Mouse (Mus musculus): ENCODE measurements around the gene Ell. TPM values are rescaled to one million over a fixed set of nuclear protein-coding genes. Genes with fewer than 3 reads are reported as not detected.

Ell gene
- polyA plus RNA-seq, 1 experiment: 27.9 TPM

- Histone ChIP-seq H3K27me3 (ENCODE audit: control insufficient read depth, insufficient read depth, low read length) (no peaks in the 10 kb centered on the region), H3K27ac (ENCODE audit: insufficient read depth, low read length) (no peak within 1 kb of the TSS), H3K4me1 (ENCODE audit: control insufficient read depth, insufficient read depth, low read length) (no peaks in the 10 kb centered on the region), H3K4me3 (replicated peaks; ENCODE audit: insufficient read depth, low read depth, low read length) (no peak within 1 kb of the TSS)
- DNase-seq: no peak
- TF ChIP-seq POLR2A (IDR thresholded peaks at IDR 0.05; ENCODE audit: borderline replicate concordance, insufficient read depth, low read length): no peak
- no peak for TF ChIP-seq CTCF (IDR thresholded peaks at IDR 0.05; ENCODE audit: borderline replicate concordance, insufficient read depth, low read depth, low read length)
- WGBS: 84% methylated on average over 6 of the region's 6 CpGs
These were observed 93.2 kb downstream of the Ell start, which contains the start of gene Gdf15 for GRCm38 (mm10) chr8:70632346-70632892. TSS of gene Gdf15 (minus strand) at chr8:70632456.

GRCm38 (mm10) chr8:70634066-70634465 lies 94.8 kb downstream of the Ell start:
- no peak for DNase-seq
- Histone ChIP-seq H3K27me3 (ENCODE audit: control insufficient read depth, insufficient read depth, low read length) (no peaks in the 10 kb centered on the region), H3K27ac (ENCODE audit: insufficient read depth, low read length) (no peak overlapping the region), H3K4me3 (replicated peaks; ENCODE audit: insufficient read depth, low read depth, low read length) (no peak overlapping the region), H3K4me1 (ENCODE audit: control insufficient read depth, insufficient read depth, low read length) (no peaks in the 10 kb centered on the region)
- 43% methylated on average over 6 of the region's 6 CpGs for WGBS
- TF ChIP-seq CTCF (IDR thresholded peaks at IDR 0.05; ENCODE audit: borderline replicate concordance, insufficient read depth, low read depth, low read length): no peak
- TF ChIP-seq POLR2A (IDR thresholded peaks at IDR 0.05; ENCODE audit: borderline replicate concordance, insufficient read depth, low read length): no peak

GRCm38 (mm10) chr8:70635527-70635926 lies 96.3 kb downstream of the Ell start:
- H3K27ac ChIP-seq (ENCODE audit: insufficient read depth, low read length): no peak overlapping the region
- H3K4me3 ChIP-seq (replicated peaks; ENCODE audit: insufficient read depth, low read depth, low read length): no peak overlapping the region
- DNase-seq: no peak
- H3K4me1 ChIP-seq (ENCODE audit: control insufficient read depth, insufficient read depth, low read length): no peaks in the 10 kb centered on the region
- no peaks in the 10 kb centered on the region for H3K27me3 ChIP-seq (ENCODE audit: control insufficient read depth, insufficient read depth, low read length)
- 73% methylated on average over 6 of the region's 6 CpGs for WGBS
- TF ChIP-seq CTCF (IDR thresholded peaks at IDR 0.05; ENCODE audit: borderline replicate concordance, insufficient read depth, low read depth, low read length) (no peak), POLR2A (IDR thresholded peaks at IDR 0.05; ENCODE audit: borderline replicate concordance, insufficient read depth, low read length) (no peak)

- DNase-seq: no peak
- WGBS: 58% methylated on average over 8 of the region's 8 CpGs
- Histone ChIP-seq H3K27me3 (ENCODE audit: control insufficient read depth, insufficient read depth, low read length) (no peaks in the 10 kb centered on the region), H3K4me1 (ENCODE audit: control insufficient read depth, insufficient read depth, low read length) (no peaks in the 10 kb centered on the region), H3K27ac (ENCODE audit: insufficient read depth, low read length) (no peak overlapping the region), H3K4me3 (replicated peaks; ENCODE audit: insufficient read depth, low read depth, low read length) (no peak overlapping the region)
- TF ChIP-seq POLR2A (IDR thresholded peaks at IDR 0.05; ENCODE audit: borderline replicate concordance, insufficient read depth, low read length) (no peak), CTCF (IDR thresholded peaks at IDR 0.05; ENCODE audit: borderline replicate concordance, insufficient read depth, low read depth, low read length) (no peak)
These were observed 97.6 kb downstream of the Ell start for GRCm38 (mm10) chr8:70636838-70637237.

GRCm38 (mm10) chr8:70638752-70639151 lies 99.5 kb downstream of the Ell start:
- no peaks in the 10 kb centered on the region for H3K4me1 ChIP-seq (ENCODE audit: control insufficient read depth, insufficient read depth, low read length)
- no peak for TF ChIP-seq POLR2A (IDR thresholded peaks at IDR 0.05; ENCODE audit: borderline replicate concordance, insufficient read depth, low read length)
- TF ChIP-seq CTCF (IDR thresholded peaks at IDR 0.05; ENCODE audit: borderline replicate concordance, insufficient read depth, low read depth, low read length): no peak
- DNase-seq: no peak
- no peak overlapping the region for H3K27ac ChIP-seq (ENCODE audit: insufficient read depth, low read length)
- 75% methylated on average over 9 of the region's 9 CpGs for WGBS
- H3K27me3 ChIP-seq (ENCODE audit: control insufficient read depth, insufficient read depth, low read length): no peaks in the 10 kb centered on the region
- H3K4me3 ChIP-seq (replicated peaks; ENCODE audit: insufficient read depth, low read depth, low read length): no peak overlapping the region

Other genes with a start within 250 kb of the Ell start
- 42.9 and 45.0 TPM in 2 replicates for gene Ddx49, start 237.0 kb upstream of the Ell start, polyA plus RNA-seq (2012; rRNA removed)
- 286 and 287 TPM in 2 replicates for gene Cope, start 236.9 kb upstream of the Ell start, polyA plus RNA-seq (2012; rRNA removed)
- gene Cers1, start 223.7 kb upstream of the Ell start, polyA plus RNA-seq (2012; rRNA removed): 55.5 and 56.8 TPM in 2 replicates
- gene Gdf1, start 209.6 kb upstream of the Ell start, polyA plus RNA-seq (2012; rRNA removed): 19.1 and 21.0 TPM in 2 replicates
- 37.9 and 41.3 TPM in 2 replicates for gene Upf1, start 186.2 kb upstream of the Ell start, polyA plus RNA-seq (2012; rRNA removed)
- gene Comp, start 165.9 kb upstream of the Ell start, polyA plus RNA-seq (2012; rRNA removed): 2.2 and 3.1 TPM in 2 replicates
- gene Crtc1, start 99.9 kb upstream of the Ell start, polyA plus RNA-seq (2012; rRNA removed): 90.2 and 105 TPM in 2 replicates
- gene Klhl26, start 62.5 kb upstream of the Ell start, polyA plus RNA-seq (2012; rRNA removed): 62.4 and 68.5 TPM in 2 replicates
- 524 and 552 TPM in 2 replicates for gene Tmem59l, start 52.1 kb upstream of the Ell start, polyA plus RNA-seq (2012; rRNA removed)
- 3.8 and 4.0 TPM in 2 replicates for gene Crlf1, start 46.3 kb upstream of the Ell start, polyA plus RNA-seq (2012; rRNA removed)
- 184 and 189 TPM in 2 replicates for gene Rex1bd, start 32.7 kb upstream of the Ell start, polyA plus RNA-seq (2012; rRNA removed)
- 920 and 977 TPM in 2 replicates for gene Uba52, start 28.7 kb upstream of the Ell start, polyA plus RNA-seq (2012; rRNA removed)
- 531 and 552 TPM in 2 replicates for gene Fkbp8, start 11.7 kb upstream of the Ell start, polyA plus RNA-seq (2012; rRNA removed)
- 63.4 and 65.9 TPM in 2 replicates for gene Kxd1, start 11.5 kb upstream of the Ell start, polyA plus RNA-seq (2012; rRNA removed)
- gene Isyna1, start 54.9 kb downstream of the Ell start, polyA plus RNA-seq (2012; rRNA removed): 55.3 and 61.4 TPM in 2 replicates
- gene Ssbp4, start 69.4 kb downstream of the Ell start, polyA plus RNA-seq (2012; rRNA removed): 172 and 181 TPM in 2 replicates
- gene Lrrc25, start 76.7 kb downstream of the Ell start, polyA plus RNA-seq (2012; rRNA removed): 0.30 and 0.33 TPM in 2 replicates
- 0.28 and 0.51 TPM in 2 replicates for gene Gdf15, start 93.0 kb downstream of the Ell start, polyA plus RNA-seq (2012; rRNA removed)
- 28.3 and 32.5 TPM in 2 replicates for gene Pgpep1, start 120.9 kb downstream of the Ell start, polyA plus RNA-seq (2012; rRNA removed)
- 113 and 117 TPM in 2 replicates for gene Lsm4, start 133.8 kb downstream of the Ell start, polyA plus RNA-seq (2012; rRNA removed)
- gene Jund, start 159.5 kb downstream of the Ell start, polyA plus RNA-seq (2012; rRNA removed): 252 and 274 TPM in 2 replicates
- 0.08 and 0.11 TPM in 2 replicates for gene Iqcn, start 164.0 kb downstream of the Ell start, polyA plus RNA-seq (2012; rRNA removed)
- gene Gm3336, start 179.1 kb downstream of the Ell start, polyA plus RNA-seq (2012; rRNA removed): 0.13 TPM in 1 of 2 replicates, not detected in the other
- gene Pde4c, start 184.3 kb downstream of the Ell start, polyA plus RNA-seq (2012; rRNA removed): 2.5 and 3.0 TPM in 2 replicates
- 1,156 and 1,176 TPM in 2 replicates for gene Rab3a, start 215.2 kb downstream of the Ell start, polyA plus RNA-seq (2012; rRNA removed)
- 81.1 and 83.4 TPM in 2 replicates for gene Mpv17l2, start 221.5 kb downstream of the Ell start, polyA plus RNA-seq (2012; rRNA removed)
- gene Pik3r2, start 237.3 kb downstream of the Ell start, polyA plus RNA-seq (2012; rRNA removed): 150 and 158 TPM in 2 replicates